Mouse (Mus musculus) cerebellum, adult 2 months (tissue): ENCODE measurements around the gene Mamdc2. TPM values are rescaled to one million over a fixed set of nuclear protein-coding genes. Genes with fewer than 3 reads are reported as not detected.

Source experiments
- DNase-seq, 2 experiments: peaks; one replicate each; pipeline ENCODE4 v3.0.0; 2021
- H3K27ac ChIP-seq: fragments of 200-500 bp; 2 replicates; pipeline ENCODE4 v1.5.1; 2012; ENCODE audit warnings: low read length, control low read depth, inconsistent platforms; ENCODE audit not compliant: insufficient read depth
- H3K27me3 ChIP-seq: fragments of 200-500 bp; 2 replicates; pipeline ENCODE4 v1.6.1; 2012; ENCODE audit warnings: inconsistent platforms, mild to moderate bottlenecking, low read length, moderate library complexity; ENCODE audit not compliant: control insufficient read depth, insufficient read depth
- H3K4me1 ChIP-seq: fragments of 200-500 bp; 2 replicates; pipeline ENCODE4 v1.6.1; 2011; ENCODE audit warnings: low read length; ENCODE audit not compliant: control insufficient read depth, insufficient read depth
- H3K4me3 ChIP-seq: fragments of 200-500 bp; replicated peaks from 2 replicates; pipeline ENCODE3; 2011; ENCODE audit warnings: mild to moderate bottlenecking, low read depth, low read length, control low read depth; ENCODE audit not compliant: insufficient read depth
- CTCF ChIP-seq: fragments of 200-500 bp; IDR thresholded peaks from 2 replicates; pipeline ENCODE4 v1.5.1; 2011; ENCODE audit warnings: low read depth, mild to moderate bottlenecking, control low read depth, low read length, moderate library complexity, borderline replicate concordance; ENCODE audit not compliant: insufficient read depth
- POLR2A ChIP-seq: fragments of 200-500 bp; IDR thresholded peaks from 2 replicates; pipeline ENCODE4 v1.6.1; 2011; ENCODE audit warnings: low read length, control low read depth, borderline replicate concordance; ENCODE audit not compliant: insufficient read depth
- WGBS: fragments of 180-500 bp; shearing (Covaris S2); methylation state at CpG from one replicate; pipeline ENCODE4 v1.1.7; 2018; 5-methylcytosine and 5-hydroxymethylcytosine counted together
- polyA plus RNA-seq: library from polyadenylated mRNA; depleted of rRNA; stranded (reverse); fragments of >200 nt; gene quantifications from 2 replicates; pipeline ENCODE4 v1.2.3, GENCODE M21; 2012

Mamdc2 gene
- polyA plus RNA-seq, 1 experiment: 2.7 TPM

DNA sequence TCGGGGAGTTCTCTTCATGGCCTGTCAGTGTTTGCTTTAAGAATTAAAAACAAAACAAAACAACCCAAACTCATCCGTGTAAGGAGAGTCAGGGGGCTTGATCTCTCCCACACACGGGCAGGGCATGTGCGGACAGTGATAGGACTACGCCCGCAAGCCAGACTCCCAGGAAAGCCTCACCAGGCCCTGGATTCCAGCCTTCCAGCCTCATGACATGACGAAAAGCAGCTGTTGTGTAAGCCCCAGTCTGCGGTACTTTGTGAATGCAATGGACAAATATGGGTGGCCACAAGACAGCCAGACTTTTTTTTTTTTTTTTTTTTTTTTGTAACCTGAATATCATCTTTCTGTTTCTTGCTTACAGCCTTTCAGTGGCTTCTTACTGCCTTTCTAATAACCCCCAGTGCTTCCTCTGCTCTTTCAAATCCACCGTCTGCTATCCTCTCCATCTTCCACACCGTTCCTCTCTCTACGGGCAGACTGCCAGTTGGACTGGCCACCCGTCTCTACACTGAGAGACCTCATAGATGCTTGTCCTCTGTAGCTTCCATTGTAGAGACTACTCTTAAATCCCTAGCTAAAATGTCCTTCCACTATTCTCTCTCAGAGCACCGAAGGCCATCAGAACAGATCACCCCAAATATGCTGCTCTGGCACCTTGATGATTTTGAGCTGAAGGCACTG is 96.3 kb downstream of the Mamdc2 start:
- no peaks in the 10 kb centered on the region for H3K4me1 ChIP-seq
- no peak for TF ChIP-seq CTCF
- no peak for TF ChIP-seq POLR2A
- DNase-seq: no peak
- no peaks in the 10 kb centered on the region for H3K27me3 ChIP-seq
- WGBS: 79% methylated on average over 13 of the region's 13 CpGs
- no peak overlapping the region for H3K27ac ChIP-seq
- no peak overlapping the region for H3K4me3 ChIP-seq

DNA sequence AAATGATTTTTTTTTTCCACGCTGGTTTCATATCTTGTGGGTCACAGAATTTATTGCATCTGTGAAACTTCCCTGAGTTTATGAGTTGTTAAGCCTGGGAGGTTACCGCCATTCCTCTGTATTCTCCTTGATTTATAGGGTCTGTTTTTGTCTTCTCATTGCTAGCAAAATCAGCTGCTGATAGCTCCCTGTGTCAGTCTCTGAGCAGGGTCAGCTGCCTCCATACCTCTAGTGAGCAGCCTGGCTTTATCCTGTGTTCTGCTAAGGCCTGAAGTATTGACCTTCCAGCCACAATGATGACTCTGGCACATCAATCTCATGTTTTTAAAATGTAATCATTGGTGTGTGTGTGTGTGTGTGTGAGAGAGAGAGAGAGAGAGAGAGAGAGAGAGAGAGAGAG is 98.3 kb downstream of the Mamdc2 start:
- Histone ChIP-seq H3K27me3 (no peaks in the 10 kb centered on the region), H3K27ac (no peak overlapping the region), H3K4me1 (no peaks in the 10 kb centered on the region), H3K4me3 (no peak overlapping the region)
- DNase-seq: no peak
- no peak for TF ChIP-seq POLR2A
- no peak for TF ChIP-seq CTCF
- 88% methylated on average over 2 of the region's 2 CpGs for WGBS

DNA sequence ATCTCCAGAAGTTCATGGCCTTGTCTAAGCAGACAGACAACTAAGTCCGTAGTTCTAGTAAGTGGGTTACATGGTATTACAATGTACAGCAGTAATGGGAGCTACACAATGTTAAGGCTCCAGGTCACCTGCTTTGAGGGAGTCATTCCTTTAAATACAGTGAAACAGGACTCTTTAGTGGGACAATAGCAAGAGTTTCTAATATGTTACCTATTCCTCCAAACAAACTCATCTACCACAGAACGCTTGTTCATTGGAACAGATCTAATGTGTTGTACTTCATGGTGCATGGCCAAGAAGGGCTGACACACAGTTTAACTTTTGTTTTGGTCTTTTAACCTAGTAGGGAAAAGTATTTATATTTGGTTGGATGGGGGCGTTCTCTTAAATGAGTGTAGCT is 105.5 kb downstream of the Mamdc2 start:
- Histone ChIP-seq H3K27me3 (no peaks in the 10 kb centered on the region), H3K4me3 (no peak overlapping the region), H3K27ac (no peak overlapping the region), H3K4me1 (no peaks in the 10 kb centered on the region)
- no peak for DNase-seq
- TF ChIP-seq CTCF (no peak), POLR2A (no peak)
- 95% methylated on average over 3 of the region's 3 CpGs for WGBS

DNA sequence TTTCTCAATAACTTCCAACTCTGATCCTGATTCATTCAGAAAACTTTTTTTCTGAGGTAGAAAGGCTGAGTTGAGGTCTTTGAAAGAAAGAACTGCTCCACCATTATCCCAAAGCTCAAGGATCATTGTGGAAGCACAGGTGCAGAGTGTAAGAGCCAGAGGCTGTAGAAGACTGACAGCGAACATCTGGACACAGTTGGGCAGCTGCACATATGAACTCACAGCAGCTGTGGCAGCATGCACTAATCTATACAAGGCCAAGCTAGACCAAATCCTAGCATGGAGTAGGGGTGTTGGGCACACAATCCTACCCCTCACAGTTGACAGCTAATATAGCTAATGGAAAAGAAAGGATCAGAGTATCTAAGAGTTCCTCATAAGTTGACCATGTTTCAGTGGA is 115.4 kb downstream of the Mamdc2 start:
- TF ChIP-seq CTCF (no peak), POLR2A (no peak)
- 92% methylated on average over 1 of the region's 1 CpGs for WGBS
- no peaks in the 10 kb centered on the region for H3K4me1 ChIP-seq
- H3K4me3 ChIP-seq: no peak overlapping the region
- no peaks in the 10 kb centered on the region for H3K27me3 ChIP-seq
- no peak for DNase-seq
- no peak overlapping the region for H3K27ac ChIP-seq

DNA sequence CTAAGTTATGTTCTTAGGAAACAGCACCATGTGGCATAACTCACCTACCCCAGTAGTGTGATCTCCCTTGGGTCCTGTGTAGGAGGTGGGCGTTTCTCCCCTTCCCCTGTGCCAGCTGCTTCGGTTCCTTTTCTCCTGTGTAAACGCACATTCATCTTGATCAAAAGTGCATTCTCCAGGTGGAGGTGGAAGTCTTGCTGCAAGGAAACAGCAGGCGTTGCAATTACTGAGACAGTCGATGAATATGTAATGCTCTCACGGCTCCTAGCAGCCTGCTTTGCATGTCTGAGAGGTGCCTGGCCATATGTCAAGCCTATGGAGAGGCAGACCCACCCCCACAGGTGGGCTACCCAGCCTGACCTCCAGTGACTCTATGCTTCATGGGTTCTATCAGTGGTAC is 117.4 kb downstream of the Mamdc2 start:
- no peak for TF ChIP-seq CTCF
- TF ChIP-seq POLR2A: no peak
- no peaks in the 10 kb centered on the region for H3K4me1 ChIP-seq
- WGBS: 57% methylated on average over 6 of the region's 6 CpGs
- no peak for DNase-seq
- H3K4me3 ChIP-seq: no peak overlapping the region
- H3K27ac ChIP-seq: no peak overlapping the region
- H3K27me3 ChIP-seq: no peaks in the 10 kb centered on the region

DNA sequence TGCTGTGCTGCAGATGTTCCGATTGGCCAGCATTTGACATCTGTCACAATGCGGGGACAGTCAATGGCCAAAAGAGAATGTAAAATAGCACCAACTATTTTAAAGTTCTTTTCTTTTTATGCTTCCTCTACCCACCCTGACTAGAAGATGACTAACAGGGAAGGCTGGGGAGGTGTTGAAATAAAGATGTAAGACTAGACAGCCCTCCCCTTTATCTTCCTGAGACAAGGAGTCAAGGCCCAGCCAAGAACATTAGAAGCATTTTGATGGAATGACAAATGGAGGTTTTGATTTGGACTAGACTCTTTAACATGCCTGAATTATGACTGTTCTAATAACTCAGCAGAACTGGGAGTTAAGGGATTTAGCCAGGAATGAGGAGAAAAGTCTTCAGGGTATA is 118.9 kb downstream of the Mamdc2 start:
- WGBS: 91% methylated on average over 2 of the region's 2 CpGs
- Histone ChIP-seq H3K27ac (no peak overlapping the region), H3K4me3 (no peak overlapping the region), H3K4me1 (no peaks in the 10 kb centered on the region), H3K27me3 (no peaks in the 10 kb centered on the region)
- no peak for DNase-seq
- TF ChIP-seq POLR2A (no peak), CTCF (no peak)

DNA sequence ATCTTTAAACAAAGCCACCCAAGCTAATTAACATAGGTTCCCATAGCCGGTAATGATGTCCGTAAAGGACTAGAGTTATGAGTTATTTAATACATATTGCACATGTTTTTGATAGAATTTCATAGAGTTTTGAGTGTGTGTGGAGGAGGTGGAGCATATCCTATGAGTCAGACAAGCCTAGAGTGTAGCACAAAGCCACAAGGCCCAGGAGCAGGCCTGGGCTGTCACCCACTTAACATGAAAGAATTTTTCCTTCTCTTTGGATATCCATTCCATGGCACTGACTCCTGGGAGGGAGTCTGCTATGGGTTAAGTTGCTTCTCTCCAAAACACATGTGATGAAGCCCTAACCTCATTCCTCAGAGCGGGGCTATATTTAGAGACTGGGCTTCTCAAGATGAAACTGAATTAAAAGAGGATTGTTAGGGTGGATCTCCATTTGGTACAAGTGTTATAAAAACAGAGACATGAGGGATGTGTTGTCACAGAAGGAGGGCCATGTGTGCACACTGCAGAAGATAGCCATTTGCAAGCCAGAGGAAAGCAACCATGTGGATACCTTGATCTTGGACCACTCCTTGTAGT is 121.1 kb downstream of the Mamdc2 start:
- no peak for DNase-seq
- 97% methylated on average over 3 of the region's 3 CpGs for WGBS

DNA sequence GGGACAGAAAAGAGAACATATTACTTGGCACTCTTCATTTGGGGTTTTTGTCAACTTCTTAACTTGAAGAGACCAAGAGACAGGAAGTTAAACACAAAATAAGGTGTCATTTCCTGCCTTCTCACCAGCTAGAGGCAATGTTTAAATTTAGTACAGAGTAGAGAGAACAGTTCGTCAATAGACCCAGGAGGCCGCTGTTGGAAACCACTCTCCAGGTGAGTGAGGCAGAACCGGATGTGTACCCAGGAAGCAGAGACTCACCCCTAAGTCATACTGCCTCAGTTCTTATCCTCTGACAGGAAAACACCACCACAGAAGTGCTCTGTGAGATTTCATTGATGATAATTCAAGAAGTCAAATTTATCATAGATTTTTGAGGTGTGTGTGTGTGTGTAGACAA is 125.1 kb downstream of the Mamdc2 start:
- H3K27me3 ChIP-seq: no peaks in the 10 kb centered on the region
- no peak for TF ChIP-seq CTCF
- TF ChIP-seq POLR2A: no peak
- no peak overlapping the region for H3K27ac ChIP-seq
- H3K4me1 ChIP-seq: no peaks in the 10 kb centered on the region
- 89% methylated on average over 3 of the region's 3 CpGs for WGBS
- no peak overlapping the region for H3K4me3 ChIP-seq
- DNase-seq: no peak

More for the DNA sequence above, 121.1 kb downstream of the Mamdc2 start:
- no peak overlapping the region for H3K27ac ChIP-seq
- no peak overlapping the region for H3K4me3 ChIP-seq
- TF ChIP-seq POLR2A: no peak
- no peaks in the 10 kb centered on the region for H3K4me1 ChIP-seq
- no peaks in the 10 kb centered on the region for H3K27me3 ChIP-seq
